Mouse (Mus musculus): Measurements from ENCODE around the gene Tmem242.

DNA sequence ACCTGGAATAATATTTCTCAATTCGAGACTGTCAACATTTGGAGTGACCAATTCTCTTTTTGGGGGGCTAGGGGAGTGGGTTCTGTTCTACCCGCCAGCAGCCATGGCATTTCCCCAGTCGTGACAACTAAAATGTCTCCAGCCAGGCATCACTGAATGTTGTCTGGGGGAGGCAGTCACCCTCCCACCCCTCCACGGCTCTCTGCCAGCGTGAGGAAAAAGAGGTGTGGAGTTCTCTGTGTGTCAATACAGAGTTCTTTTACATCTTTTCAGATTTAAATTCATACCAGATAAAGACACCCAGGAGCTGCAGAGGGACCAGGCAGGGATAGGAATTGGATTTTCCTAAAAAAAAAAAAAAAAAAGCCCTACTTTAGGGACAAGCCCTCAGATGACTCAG lies 43.8 kb downstream of the Tmem242 start:
- TF ChIP-seq CTCF (IDR thresholded peaks at IDR 0.05; ENCODE audit: control insufficient read depth, insufficient read depth, insufficient read length) (no peak), MAX (IDR thresholded peaks at IDR 0.05) (no peak), USF1 (IDR thresholded peaks at IDR 0.05; ENCODE audit: low read depth) (no peak), CEBPB (IDR thresholded peaks at IDR 0.05; ENCODE audit: low read depth) (no peak)

All from C2C12 (cell line).